Mouse (Mus musculus) testis, adult 2 months (tissue): ENCODE results near the gene Mrgbp.

Experiments used
- CTCF ChIP-seq: fragments of 200-500 bp; IDR thresholded peaks from 2 replicates; pipeline ENCODE4 v1.5.1; 2012; ENCODE audit warnings: low read depth, mild to moderate bottlenecking, inconsistent platforms, low read length, moderate library complexity; ENCODE audit not compliant: control insufficient read depth, insufficient read depth, insufficient replicate concordance
- POLR2A ChIP-seq: fragments of 200-500 bp; IDR thresholded peaks from 2 replicates; pipeline ENCODE4 v1.6.1; 2012; ENCODE audit warnings: low read depth, mild to moderate bottlenecking, inconsistent platforms, low read length, moderate library complexity; ENCODE audit not compliant: control insufficient read depth

DNA sequence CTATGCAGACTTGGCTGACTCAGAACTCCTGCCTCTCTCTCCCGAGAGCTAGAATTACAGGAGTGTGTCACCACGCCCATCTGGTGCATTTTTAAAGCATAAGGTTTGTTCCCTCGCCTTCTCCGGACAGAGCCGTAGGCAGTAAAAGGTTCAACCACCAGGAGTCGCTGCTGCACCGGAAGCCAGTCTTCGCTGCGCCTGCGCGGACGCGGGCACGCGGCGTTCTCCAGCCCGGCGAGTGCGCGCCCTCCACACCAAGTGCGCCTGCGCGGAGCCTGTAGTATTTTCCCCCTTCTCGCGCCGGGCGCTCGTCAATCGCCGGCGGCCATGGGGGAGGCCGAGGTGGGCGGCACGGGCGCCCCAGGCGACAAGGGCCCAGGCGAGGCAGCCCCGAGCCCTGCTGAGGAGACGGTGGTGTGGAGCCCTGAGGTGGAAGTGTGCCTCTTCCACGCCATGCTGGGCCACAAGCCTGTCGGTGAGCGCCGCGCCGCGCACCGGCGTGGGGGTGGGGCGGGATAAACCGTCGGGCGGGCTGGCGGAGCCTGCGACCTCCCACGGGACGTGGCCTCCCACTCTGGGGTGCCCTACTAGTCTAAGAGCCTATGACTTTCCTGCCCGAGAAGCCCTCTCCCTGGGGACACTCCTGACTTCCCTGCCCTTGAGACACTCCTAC is 1.5 kb downstream of the Mrgbp start:
- TF ChIP-seq CTCF (peak; percentile 99), POLR2A (peak; percentile 88)
